ENCODE assay signal across 16 mouse cellular contexts in genomic region chr2:73580166-73580565, GRCm38 (mm10). TPM values are rescaled to one million over a fixed set of nuclear protein-coding genes. Genes with fewer than 3 reads are reported as not detected.
"Had no signal": no experiment of that assay in that cellular context is flagged by ENCODE, and none has a peak within 500 bp of the region (broad histone marks: within the 10 kb centered on the region; RNA-seq: fewer than 3 reads in every experiment).

TSS of gene Chrna1 (minus strand) at chr2:73580338.

- H3K4me1 ChIP-seq: liver, embryonic 15.5 days had no signal

- H3K9ac ChIP-seq: liver, embryonic 15.5 days; neural tube, embryonic 13.5 days had no signal

- H3K4me2 ChIP-seq: liver, embryonic 11.5 days; liver, embryonic 15.5 days; neural tube, embryonic 13.5 days had no signal

- H3K36me3 ChIP-seq: liver, embryonic 15.5 days; midbrain, embryonic 10.5 days; neural tube, embryonic 13.5 days had no signal

- H3K4me3 ChIP-seq: liver, embryonic 15.5 days; midbrain, embryonic 10.5 days; neural tube, embryonic 13.5 days had no signal

- ATAC-seq: intestine, postnatal 0 days had no signal

- H3K27ac ChIP-seq: liver, embryonic 15.5 days; midbrain, embryonic 10.5 days; neural tube, embryonic 13.5 days had no signal

- H3K9me3 ChIP-seq: liver, embryonic 15.5 days; midbrain, embryonic 10.5 days; neural tube, embryonic 13.5 days had no signal

- DNase-seq: kidney, adult 8-10 months; kidney, postnatal 36 days; left cerebral cortex, postnatal 4 days; lung, adult 2 months; lung, postnatal 10 days; lung, postnatal 4 days; midbrain, embryonic 14.5 days; thymus, adult 18-20 months; thymus, postnatal 14 days had no signal

RNA-seq across cellular contexts. Expression of gene Chrna1, which starts in this region (rescaled TPM):
- total RNA-seq: megakaryocyte, adult 5-6 weeks; monocyte, adult 5-6 weeks had no signal
